Comparison of ENCODE assay signal across 19 mouse cellular contexts in the genomic region with DNA sequence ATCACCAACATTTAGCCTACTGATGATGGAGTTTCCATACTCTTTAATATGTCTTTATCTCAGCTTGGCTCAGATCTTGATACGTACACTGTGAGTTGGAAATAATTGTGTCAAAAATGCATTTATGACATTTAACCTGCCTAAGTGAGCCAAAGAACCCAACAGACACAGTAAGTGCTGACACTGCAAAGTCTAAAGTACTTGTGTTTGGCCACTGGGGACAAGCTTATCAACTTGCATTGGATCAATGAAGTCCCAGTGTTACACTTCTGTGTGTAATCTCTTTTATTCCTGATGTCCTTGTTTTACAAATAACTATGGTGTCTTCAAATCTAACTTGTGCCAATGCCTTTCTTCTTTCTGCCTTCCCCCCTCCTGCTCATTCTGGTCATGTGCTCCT. TPM values are rescaled to one million over a fixed set of nuclear protein-coding genes. Genes with fewer than 3 reads are reported as not detected.
A peak's percentile ranks its signal among the peaks of the same experiment; 100 is the strongest.
DNase-seq lines count a peak whose midpoint lies in the region; TF ChIP-seq lines count a peak whose summit lies in the region.
"Had no signal": no experiment of that assay in that cellular context is flagged by ENCODE, and none has a peak within 500 bp of the region (broad histone marks: within the 10 kb centered on the region; RNA-seq: fewer than 3 reads in every experiment).

No protein-coding gene starts in this region.

- dilution Hi-C loops in CH12.LX (cut with MboI; ENCODE audit: extremely low pct_ligation_motif_present, extremely low pct_unique_long_range_greater_than_20kb, low sequenced_read_pairs): no loop called here

- H3K4me3 ChIP-seq in gastrocnemius, adult 2 months: peak overlapping the region; percentile 64; the same call in 1 of the 2 replicates
- H3K4me3 ChIP-seq in CH12.LX (replicated peaks in 1 of 3; ENCODE audit: low read depth in 2 of 3, low read length in 2 of 3, poor library complexity in 1 of 3) (no peak overlapping the region), MEL (ENCODE audit: control insufficient read depth in 1 of 2, insufficient read depth in 1 of 2, low read depth in 2 of 2, low read length in 2 of 2) (no peak overlapping the region)
- H3K4me3 ChIP-seq: embryonic facial prominence, embryonic 13.5 days; embryonic facial prominence, embryonic 15.5 days; erythroblast, embryonic 14.5 days; forebrain, embryonic 10.5 days; forebrain, embryonic 12.5 days had no signal

- in situ Hi-C loops in CH12.LX (cut with MboI; ENCODE audit: low pct_ligation_motif_present, low pct_unique_long_range_greater_than_20kb, low sequenced_read_pairs): no loop called here

- no peak overlapping the region for H3K9ac ChIP-seq in CH12.LX (ENCODE audit: insufficient read depth, low read depth)
- no peak overlapping the region for H3K9ac ChIP-seq in MEL (ENCODE audit: control insufficient read depth, low read depth, low read length, poor library complexity, severe bottlenecking)
- H3K9ac ChIP-seq: embryonic facial prominence, embryonic 13.5 days; embryonic facial prominence, embryonic 15.5 days; forebrain, embryonic 12.5 days had no signal

- no peak for TF ChIP-seq EP300 in CH12.LX (IDR thresholded peaks at IDR 0.05; ENCODE audit: low read length)
- TF ChIP-seq EP300 in MEL (IDR thresholded peaks at IDR 0.05; ENCODE audit: low read depth in 1 of 2, low read length in 2 of 2): no peak

- no peak for TF ChIP-seq CTCF in gastrocnemius, adult 2 months (IDR thresholded peaks at IDR 0.05)
- no peak for TF ChIP-seq CTCF in CH12.LX (conservative IDR thresholded peaks at IDR 0.05 in 1 of 2, IDR thresholded peaks at IDR 0.05 in 1 of 2; ENCODE audit: low read depth in 2 of 2, low read length in 2 of 2)
- no peak for TF ChIP-seq CTCF in MEL (IDR thresholded peaks at IDR 0.05 in 2 of 3, conservative IDR thresholded peaks at IDR 0.05 in 1 of 3; ENCODE audit: control insufficient read depth in 1 of 3, insufficient read depth in 1 of 3, low read depth in 2 of 3, low read length in 3 of 3, poor library complexity in 1 of 3, severe bottlenecking in 1 of 3)

- H3K4me2 ChIP-seq in CH12.LX (ENCODE audit: insufficient read depth, low read depth, poor library complexity, severe bottlenecking): no peak overlapping the region
- H3K4me2 ChIP-seq: embryonic facial prominence, embryonic 13.5 days; embryonic facial prominence, embryonic 15.5 days; forebrain, embryonic 12.5 days had no signal

- intact Hi-C loops in gastrocnemius, adult 2 months (cut with DNase I): no loop called here

- no peaks in the 10 kb centered on the region for H3K27me3 ChIP-seq in CH12.LX (replicated peaks)
- H3K27me3 ChIP-seq in MEL (ENCODE audit: control insufficient read depth in 1 of 2, insufficient read depth in 2 of 2, low read length in 2 of 2): no peaks in the 10 kb centered on the region
- H3K27me3 ChIP-seq: embryonic facial prominence, embryonic 13.5 days; embryonic facial prominence, embryonic 15.5 days; forebrain, embryonic 12.5 days had no signal

- no peak for TF ChIP-seq RAD21 in CH12.LX (IDR thresholded peaks at IDR 0.05; ENCODE audit: low read depth, low read length)
- TF ChIP-seq RAD21 in MEL (IDR thresholded peaks at IDR 0.05; ENCODE audit: low read depth, low read length): no peak

- peak overlapping the region; percentile 81 for H3K27ac ChIP-seq in gastrocnemius, adult 2 months
- H3K27ac ChIP-seq in CH12.LX (ENCODE audit: insufficient read depth, low read depth): no peak overlapping the region
- H3K27ac ChIP-seq in MEL (ENCODE audit: control insufficient read depth, low read depth, low read length): no peak overlapping the region
- H3K27ac ChIP-seq: embryonic facial prominence, embryonic 13.5 days; embryonic facial prominence, embryonic 15.5 days; forebrain, embryonic 10.5 days; forebrain, embryonic 12.5 days had no signal

- H3K36me3 ChIP-seq in CH12.LX (replicated peaks in 1 of 2; ENCODE audit: control insufficient read depth in 1 of 2, insufficient read depth in 1 of 2, low read length in 1 of 2) (peaks cover 11 to 68% of the 10 kb centered on the region in 2 experiments), MEL (ENCODE audit: control insufficient read depth in 1 of 2, insufficient read depth in 2 of 2, low read length in 2 of 2) (peaks cover 15 to 21% of the 10 kb centered on the region in 2 experiments)
- H3K36me3 ChIP-seq: embryonic facial prominence, embryonic 13.5 days; embryonic facial prominence, embryonic 15.5 days; forebrain, embryonic 12.5 days; G1E had no signal

- no peak for DNase-seq in gastrocnemius, adult 2 months
- DNase-seq in gastrocnemius, postnatal 10 days: no peak
- DNase-seq in CH12.LX (ENCODE audit: extremely low read depth) (no peak), MEL (ENCODE audit: low read depth, low spot score) (no peak)
- DNase-seq in layer of hippocampus, postnatal 36 days: no peak
- DNase-seq: adrenal gland, adult 2 months; adrenal gland, postnatal 10 days; adrenal gland, postnatal 25 days; B cell, adult 2 months; cerebellum, adult 11-12 months; cerebellum, adult 2 months; cerebellum, adult 9-10 months; cerebellum, postnatal 25 days had no signal

- H3K79me2 ChIP-seq in CH12.LX (replicated peaks; ENCODE audit: control insufficient read depth, extremely low read depth, insufficient read depth, poor library complexity, severe bottlenecking): 0 out of 2 replicates have a peak, but pooled peaks cover 2% of the 10 kb centered on the region
- peaks cover 3% of the 10 kb centered on the region; the same call in 1 of the 2 replicates for H3K79me2 ChIP-seq in MEL (ENCODE audit: control insufficient read depth, insufficient read depth, low read length, poor library complexity)

- H3K4me1 ChIP-seq in CH12.LX (ENCODE audit: control insufficient read depth in 1 of 2, insufficient read depth in 2 of 2) (no peaks in the 10 kb centered on the region), MEL (ENCODE audit: control insufficient read depth in 1 of 2, insufficient read depth in 2 of 2, low read length in 2 of 2) (peaks cover 4 to 7% of the 10 kb centered on the region in 2 experiments; a peak in 3 of 4 replicates)
- H3K4me1 ChIP-seq: embryonic facial prominence, embryonic 13.5 days; embryonic facial prominence, embryonic 15.5 days had no signal

- TF ChIP-seq POLR2A in CH12.LX (IDR thresholded peaks at IDR 0.05; ENCODE audit: low read depth, low read length): no peak
- no peak for TF ChIP-seq POLR2A in MEL (IDR thresholded peaks at IDR 0.05; ENCODE audit: control insufficient read depth in 1 of 2, insufficient read depth in 1 of 2, low read depth in 1 of 2, low read length in 2 of 2, poor library complexity in 1 of 2)

- no peaks in the 10 kb centered on the region for H3K9me3 ChIP-seq in CH12.LX (replicated peaks; ENCODE audit: low read length)
- no peaks in the 10 kb centered on the region for H3K9me3 ChIP-seq in MEL (replicated peaks; ENCODE audit: insufficient read depth, low read length)
- H3K9me3 ChIP-seq: embryonic facial prominence, embryonic 13.5 days; embryonic facial prominence, embryonic 15.5 days; forebrain, embryonic 10.5 days; forebrain, embryonic 12.5 days; G1E had no signal

TF ChIP-seq in CH12.LX, 34 proteins besides CTCF, POLR2A, EP300 and RAD21:
- TF ChIP-seq JUN (IDR thresholded peaks at IDR 0.05; ENCODE audit: insufficient read depth, low read depth, low read length): no peak
- TF ChIP-seq MAFK (IDR thresholded peaks at IDR 0.05; ENCODE audit: insufficient replicate concordance, low read length): peak; percentile 80

TF ChIP-seq in MEL, 35 proteins besides CTCF, POLR2A, EP300 and RAD21:
- TF ChIP-seq CHD2 (IDR thresholded peaks at IDR 0.05; ENCODE audit: low read length) (no peak), HCFC1 (IDR thresholded peaks at IDR 0.05; ENCODE audit: low read depth, low read length) (no peak), TCF12 (IDR thresholded peaks at IDR 0.05; ENCODE audit: low read depth, low read length) (no peak), MAFK (IDR thresholded peaks at IDR 0.05; ENCODE audit: borderline replicate concordance, low read depth, low read length) (peak; percentile 53; the same call in 1 of the 2 replicates), MAZ (IDR thresholded peaks at IDR 0.05; ENCODE audit: low read depth, low read length) (no peak)

RNA-seq across cellular contexts. Expression of gene Ctsc, which starts 18.1 kb away (rescaled TPM):
- 10 to 100 TPM; 41.6 to 50.7 TPM for total RNA-seq in gastrocnemius, adult 2 months (2021)
- total RNA-seq in gastrocnemius, postnatal 10 days (2021): 10 to 100 TPM; 49.0 to 49.3 TPM
- total RNA-seq in CH12.LX (2012; rRNA removed) (84.8 and 119 TPM in 2 replicates), CH12.LX (2014; rRNA removed) (261 and 286 TPM in 2 replicates), MEL (2012; rRNA removed) (50.7 and 59.1 TPM in 2 replicates)
- polyA plus RNA-seq in CH12.LX (2012; ENCODE audit: insufficient read length, low read depth) (191 and 207 TPM in 2 replicates), MEL (2012; ENCODE audit: insufficient read depth in 1 of 2, insufficient read length in 2 of 2, low read depth in 1 of 2, low replicate concordance in 2 of 2, missing spikeins in 1 of 2) (10 to 100 TPM in 1 of 2 experiments, not detected in 1; 51.4 TPM)
- total RNA-seq in layer of hippocampus, postnatal 36 days (2021): 10 to 100 TPM; 11.9 to 15.6 TPM
- polyA plus RNA-seq: G1E had no signal
